Mouse (Mus musculus): ENCODE data around the gene Mapt. TPM values are rescaled to one million over a fixed set of nuclear protein-coding genes. Genes with fewer than 3 reads are reported as not detected.

Mapt gene
- total RNA-seq, 4 experiments from 2014 or later, result 70.3 to 90.9 (median 79.7) TPM

DNA sequence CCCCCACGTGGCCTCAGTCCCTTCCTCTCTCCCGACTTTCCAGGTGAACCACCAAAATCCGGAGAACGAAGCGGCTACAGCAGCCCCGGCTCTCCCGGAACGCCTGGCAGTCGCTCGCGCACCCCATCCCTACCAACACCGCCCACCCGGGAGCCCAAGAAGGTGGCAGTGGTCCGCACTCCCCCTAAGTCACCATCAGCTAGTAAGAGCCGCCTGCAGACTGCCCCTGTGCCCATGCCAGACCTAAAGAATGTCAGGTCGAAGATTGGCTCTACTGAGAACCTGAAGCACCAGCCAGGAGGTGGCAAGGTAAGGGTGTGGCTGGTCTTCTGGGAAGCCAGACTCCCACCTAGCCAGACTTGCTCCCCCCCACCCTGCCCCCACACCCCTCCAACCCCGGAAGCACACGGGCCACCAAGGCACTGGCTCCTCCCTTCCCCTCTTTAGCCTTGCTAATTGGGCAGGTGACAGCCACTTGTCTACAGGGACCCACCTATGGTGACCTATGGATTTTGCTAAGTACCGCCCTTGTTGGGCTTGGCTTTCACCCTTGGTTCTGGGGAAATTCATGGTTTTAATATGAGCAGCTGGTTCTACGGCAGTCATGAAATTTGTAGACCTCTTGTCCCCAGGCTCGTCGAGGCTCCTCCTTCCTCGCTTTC lies 79.2 kb downstream of the Mapt start:
- no peak for DNase-seq (ENCODE audit: low spot score in 2 of 2)

DNA sequence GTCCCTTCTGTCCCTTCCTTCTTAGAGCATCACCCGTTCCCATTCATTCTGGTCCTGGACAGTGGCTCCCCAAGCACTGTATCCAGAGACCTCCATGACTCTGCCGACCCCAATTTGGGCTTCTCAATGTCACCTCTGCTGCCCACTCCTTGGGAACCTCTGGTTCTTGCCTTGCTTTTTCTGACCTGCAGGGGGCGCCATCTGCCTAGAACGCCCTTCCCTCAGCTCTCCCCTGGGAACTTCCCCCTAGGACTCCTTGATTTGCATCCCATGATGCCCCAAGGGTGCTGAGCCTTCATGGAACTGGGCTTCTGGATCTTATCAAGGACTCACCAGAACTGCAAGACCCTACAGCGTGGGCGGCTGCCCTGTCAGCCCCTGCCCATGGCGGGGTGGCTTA lies 80.5 kb downstream of the Mapt start:
- DNase-seq (ENCODE audit: low spot score in 2 of 2), result no peak

DNA sequence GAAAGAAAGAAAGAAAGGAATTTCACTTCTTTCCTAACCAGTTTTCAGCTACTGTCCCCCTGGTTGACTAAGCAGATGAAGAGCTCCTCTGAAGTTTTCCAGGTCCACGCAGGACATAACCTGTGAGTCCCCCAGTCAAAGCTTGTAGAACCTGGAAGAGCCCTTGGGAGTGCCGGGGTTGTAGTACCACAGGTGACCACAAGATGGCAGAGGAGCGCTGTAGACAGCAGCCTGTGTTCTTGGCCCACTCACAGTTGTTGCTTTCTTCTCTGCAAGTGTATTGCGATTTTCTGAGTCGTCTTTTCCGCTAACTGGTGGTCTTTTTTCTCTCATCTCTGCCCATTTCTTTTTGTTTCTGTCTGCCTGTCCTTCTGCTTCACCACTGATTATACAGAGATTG lies 84.5 kb downstream of the Mapt start:
- DNase-seq (ENCODE audit: low spot score in 2 of 2), result peak; percentile 39 to 47

DNA sequence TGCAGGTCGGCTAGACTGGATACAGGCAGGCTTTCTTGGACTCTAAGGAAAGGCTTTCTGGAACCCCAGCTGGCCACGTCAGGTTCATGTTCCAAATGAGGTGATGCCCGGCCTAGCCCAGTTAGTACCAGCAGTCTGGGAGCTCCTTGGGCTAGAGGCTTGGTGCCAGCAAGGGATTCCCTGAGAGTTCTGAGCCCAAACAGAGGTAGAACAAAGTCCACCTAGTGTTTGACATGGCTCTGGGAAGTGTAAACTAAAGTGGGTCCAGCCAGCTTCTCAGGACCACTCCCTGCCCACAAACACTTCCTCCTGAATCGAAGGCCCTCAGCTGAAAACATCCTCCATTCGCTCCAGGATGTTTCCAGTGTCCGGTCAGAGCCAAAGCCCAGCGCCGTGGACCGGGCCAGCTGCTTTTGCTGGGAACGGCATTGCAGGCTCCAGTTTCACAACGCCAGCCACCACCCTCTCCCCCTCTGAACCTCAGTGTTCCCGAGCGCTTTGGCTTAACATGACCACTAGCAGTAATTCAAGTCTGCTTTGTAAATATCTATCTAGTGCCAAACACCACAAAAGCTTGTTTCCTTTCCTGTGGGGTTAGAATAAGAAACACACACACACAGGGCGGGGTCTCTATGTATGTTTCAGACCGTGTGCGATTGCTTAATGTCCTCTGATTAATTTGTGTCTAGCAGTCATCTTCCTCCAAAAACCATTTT lies 85.7 kb downstream of the Mapt start:
- DNase-seq (ENCODE audit: low spot score in 2 of 2), result peak; percentile 51 to 59

DNA sequence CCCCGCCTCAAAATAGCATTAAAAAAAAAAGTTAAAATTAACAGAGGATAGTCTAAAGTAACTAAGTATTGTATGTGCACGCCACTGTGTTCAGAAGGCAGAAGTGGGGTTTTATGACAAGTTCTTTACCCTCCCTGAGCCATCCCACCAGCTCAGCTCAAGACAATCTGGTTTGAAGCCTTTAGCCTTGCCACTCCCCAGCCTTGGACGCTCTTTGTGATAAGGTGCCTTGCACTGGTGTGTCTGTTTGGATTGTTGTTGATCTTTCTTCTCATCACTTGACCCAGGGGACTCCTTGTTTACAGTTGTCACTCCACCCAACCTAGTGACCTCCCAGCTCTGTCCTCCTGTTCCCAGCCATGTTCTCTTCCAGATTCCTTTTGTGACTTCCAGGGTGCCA lies 86.4 kb downstream of the Mapt start:
- no peak for DNase-seq (ENCODE audit: low spot score in 2 of 2)

DNA sequence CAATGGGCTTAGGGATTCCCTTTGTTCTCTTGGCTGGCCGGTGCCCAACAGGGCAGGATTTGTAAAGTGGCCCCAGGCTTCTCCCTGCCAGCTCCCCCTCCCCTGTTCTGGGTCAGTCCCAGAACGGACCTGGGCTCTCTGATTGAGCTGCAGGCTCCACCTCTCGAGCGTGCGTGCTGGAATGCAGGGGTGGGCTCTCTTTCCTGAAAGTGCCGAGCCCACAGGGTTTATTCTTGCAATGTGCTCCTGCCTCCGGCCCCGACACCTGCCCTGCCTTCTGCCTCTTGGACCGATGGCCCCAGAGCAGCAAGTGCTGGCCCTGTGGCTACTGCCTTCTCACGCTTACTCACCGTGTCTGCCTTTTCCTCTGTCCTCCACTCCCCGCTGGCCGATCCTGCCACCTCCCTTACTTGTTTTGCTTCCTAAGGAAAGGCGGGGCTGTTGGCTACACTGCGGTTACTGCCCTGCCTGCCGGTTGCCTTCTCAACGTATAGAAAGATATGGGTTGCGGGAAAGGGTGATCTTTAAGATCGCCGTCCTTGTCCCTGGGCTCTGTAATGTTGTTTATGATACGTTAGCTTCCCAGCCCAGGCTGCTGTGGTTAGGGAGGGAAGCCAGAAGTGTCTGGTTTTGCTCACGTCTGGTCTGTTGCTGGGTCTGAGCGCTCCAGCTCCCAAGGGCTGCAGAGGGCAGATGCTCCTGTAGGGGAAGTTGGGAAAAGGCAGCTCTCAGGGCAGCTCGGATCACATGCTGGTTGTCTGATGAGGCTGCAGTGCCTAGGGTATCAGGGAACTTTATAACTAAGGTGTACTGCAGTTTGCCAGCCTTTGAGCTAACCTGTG lies 88.0 kb downstream of the Mapt start:
- no peak for DNase-seq (ENCODE audit: low spot score in 2 of 2)

DNA sequence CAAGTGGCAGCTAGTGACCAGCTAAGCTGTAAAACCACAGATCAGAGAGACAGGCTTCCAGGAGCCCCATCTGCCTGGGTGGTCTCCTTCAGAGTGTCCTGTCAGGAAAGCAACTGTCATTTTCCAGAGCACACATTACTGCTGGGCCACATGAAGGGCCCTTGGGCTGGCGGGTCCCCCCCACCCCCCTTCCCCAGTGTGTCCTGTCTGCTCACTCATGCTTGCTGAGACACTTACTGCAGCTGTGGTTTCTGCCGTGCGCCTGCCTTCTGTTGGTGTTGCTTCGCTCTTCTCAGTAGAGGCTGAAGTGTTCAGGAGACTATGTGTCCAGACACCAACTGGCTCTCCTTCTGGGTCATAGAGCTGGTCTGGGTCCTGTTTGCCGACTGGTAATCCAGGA lies 89.3 kb downstream of the Mapt start:
- no peak for DNase-seq (ENCODE audit: low spot score in 2 of 2)

DNA sequence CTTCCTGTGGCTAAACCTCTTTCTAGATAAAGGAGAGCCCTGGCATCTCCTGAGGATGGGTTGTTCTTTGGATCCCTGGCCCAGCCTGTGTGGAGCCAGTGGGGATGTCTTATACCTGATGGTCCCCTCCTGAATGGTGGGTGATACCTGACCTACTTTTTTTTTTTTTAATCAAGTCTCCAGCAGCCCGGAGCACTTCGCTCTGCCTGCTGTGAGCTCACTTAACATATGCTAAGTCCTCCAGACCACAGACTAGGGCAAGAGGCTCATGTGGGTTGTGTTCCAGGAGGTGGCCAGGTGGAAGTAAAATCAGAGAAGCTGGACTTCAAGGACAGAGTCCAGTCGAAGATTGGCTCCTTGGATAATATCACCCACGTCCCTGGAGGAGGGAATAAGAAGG lies 91.0 kb downstream of the Mapt start:
- DNase-seq (ENCODE audit: low spot score in 2 of 2), result no peak

DNA sequence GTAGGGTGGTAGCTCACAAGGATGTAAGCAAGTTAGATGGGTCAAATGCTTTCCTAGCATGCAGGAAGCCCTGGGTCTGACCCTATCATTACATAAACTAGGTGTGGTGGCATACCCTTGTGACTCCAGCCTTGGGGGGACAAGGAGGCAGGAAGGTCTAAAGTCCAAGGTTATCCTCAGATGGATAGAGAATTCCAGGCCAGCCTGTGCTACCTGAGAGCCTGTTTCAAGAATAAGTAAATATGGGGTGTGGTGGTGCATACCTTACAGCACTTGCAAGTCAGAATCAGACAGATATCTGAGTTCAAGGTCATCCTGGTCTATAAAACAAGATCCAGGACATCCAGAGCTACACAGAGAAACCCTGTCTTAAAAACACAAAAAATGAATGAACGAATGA lies 96.3 kb downstream of the Mapt start:
- DNase-seq (ENCODE audit: low spot score in 2 of 2), result no peak

DNA sequence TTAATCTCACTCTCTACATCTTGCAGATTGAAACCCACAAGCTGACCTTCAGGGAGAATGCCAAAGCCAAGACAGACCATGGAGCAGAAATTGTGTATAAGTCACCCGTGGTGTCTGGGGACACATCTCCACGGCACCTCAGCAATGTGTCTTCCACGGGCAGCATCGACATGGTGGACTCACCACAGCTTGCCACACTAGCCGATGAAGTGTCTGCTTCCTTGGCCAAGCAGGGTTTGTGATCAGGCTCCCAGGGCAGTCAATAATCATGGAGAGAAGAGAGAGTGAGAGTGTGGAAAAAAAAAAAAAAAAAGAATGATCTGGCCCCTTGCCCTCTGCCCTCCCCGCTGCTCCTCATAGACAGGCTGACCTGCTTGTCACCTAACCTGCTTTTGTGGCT lies 96.8 kb downstream of the Mapt start:
- DNase-seq (ENCODE audit: low spot score in 2 of 2), result no peak

DNA sequence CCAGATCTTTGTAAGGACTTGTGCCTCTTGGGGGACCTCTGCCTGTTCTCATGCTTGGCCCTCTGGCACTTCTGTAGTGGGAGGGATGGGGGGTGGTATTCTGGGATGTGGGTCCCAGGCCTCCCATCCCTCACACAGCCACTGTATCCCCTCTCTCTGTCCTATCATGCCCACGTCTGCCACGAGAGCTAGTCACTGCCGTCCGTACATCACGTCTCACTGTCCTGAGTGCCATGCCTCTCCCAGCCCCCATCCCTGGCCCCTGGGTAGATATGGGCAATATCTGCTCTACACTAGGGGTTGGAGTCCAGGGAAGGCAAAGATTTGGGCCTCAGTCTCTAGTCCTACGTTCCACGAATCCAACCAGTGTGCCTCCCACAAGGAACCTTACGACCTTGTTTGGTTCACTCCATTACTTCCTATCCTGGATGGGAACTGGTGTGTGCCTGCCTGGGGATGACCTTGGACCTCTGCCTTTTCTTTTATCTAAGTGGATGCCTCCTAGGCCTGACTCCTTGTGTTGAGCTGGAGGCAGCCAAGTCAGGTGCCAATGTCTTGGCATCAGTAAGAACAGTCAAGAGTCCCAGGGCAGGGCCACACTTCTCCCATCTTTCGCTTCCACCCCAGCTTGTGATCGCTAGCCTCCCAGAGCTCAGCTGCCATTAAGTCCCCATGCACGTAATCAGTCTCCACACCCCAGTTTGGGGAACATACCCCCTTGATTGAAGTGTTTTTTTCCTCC lies 98.2 kb downstream of the Mapt start:
- DNase-seq (ENCODE audit: low spot score in 2 of 2), result no peak

DNA sequence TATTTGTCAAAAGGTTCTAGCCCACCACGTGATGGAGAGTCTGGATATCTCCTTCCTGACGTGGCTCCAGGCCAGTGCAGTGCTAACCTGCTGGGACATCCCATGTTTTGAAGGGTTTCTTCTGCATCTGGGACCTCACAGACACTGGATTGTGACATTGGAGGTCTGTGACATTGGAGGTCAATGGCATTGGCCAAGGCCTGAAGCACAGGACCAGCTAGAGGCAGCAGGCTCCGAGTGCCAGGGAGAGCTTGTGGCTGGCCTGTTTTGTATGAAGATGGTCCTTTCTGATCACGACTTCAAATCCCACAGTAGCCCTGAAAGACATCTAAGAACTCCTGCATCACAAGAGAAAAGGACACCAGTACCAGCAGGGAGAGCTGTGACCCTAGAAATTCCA lies 99.0 kb downstream of the Mapt start:
- DNase-seq (ENCODE audit: low spot score in 2 of 2), result no peak

DNA sequence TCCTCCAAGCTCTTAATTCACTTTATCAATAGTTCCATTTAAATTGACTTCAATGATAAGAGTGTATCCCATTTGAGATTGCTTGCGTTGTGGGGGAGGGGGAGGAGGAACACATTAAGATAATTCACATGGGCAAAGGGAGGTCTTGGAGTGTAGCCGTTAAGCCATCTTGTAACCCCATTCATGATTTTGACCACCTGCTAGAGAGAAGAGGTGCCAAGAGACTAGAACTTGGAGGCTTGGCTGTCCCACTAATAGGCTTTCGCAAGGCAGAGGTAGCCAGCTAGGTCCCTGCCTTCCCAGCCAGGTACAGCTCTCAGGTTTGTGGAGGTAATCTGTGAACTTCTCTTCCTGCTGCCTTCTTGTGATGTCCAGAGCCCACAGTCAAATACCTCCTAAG lies 100.0 kb downstream of the Mapt start:
- no peak for DNase-seq (ENCODE audit: low spot score in 2 of 2)

DNA sequence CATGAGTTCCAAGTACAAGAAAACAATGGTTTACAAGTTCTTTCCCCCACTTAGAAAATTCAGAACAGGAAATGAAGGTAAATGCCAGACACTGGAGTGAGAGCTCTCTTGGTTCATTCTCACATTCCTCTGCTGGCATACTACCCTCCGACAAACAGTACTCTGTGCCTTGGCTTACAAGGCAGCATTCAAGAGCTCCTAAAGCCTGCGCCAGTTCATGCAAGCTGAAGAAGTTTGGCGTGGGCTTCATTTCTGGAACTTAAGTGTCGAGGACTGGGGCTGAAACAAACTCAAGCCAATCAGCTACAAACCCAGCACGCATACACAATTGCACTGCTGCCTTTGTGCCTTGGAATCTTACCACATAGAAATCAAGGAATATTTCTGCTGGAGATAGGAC lies 100.9 kb downstream of the Mapt start:
- no peak for DNase-seq (ENCODE audit: low spot score in 2 of 2)

DNA sequence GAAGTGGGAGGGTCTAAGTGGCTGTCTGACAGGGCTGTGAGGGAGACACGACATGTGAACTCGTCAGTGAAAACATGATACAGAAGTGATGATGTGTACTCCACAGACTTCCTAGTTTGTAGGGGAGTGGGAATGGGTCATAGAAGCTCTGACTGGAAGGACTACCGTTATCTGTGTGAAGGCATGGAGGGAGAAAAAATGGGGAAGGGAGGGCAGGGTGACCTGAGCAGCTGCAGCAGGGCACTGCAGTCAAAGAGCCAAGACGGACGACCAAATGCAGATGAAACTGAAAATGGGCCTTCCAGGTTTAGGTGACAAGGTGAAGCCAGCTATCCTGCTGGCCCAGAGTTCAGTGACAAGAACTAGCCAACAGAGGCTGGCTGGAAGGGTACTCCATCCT lies 102.9 kb downstream of the Mapt start:
- DNase-seq (ENCODE audit: low spot score in 2 of 2), result no peak

DNA sequence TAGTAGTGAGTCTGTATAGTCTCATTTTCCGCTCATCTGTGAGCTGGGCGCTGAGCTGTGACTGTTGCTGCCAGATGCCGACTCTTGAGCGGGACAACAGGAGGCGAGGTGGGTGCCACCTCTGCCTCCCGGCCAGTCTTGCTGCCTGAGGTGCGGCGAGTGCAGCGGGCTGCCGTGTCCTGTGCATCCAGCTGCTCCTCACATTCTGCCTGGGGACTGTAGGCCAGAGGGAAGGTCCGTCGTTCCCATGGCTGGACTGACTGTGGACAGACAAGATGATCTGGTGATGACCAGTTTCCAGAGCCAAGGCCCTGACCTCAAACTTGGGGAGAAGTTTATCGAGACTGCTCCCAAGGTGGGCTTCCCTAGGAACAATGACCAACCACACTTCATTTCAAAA lies 103.8 kb downstream of the Mapt start:
- no peak for DNase-seq (ENCODE audit: low spot score in 2 of 2)

DNA sequence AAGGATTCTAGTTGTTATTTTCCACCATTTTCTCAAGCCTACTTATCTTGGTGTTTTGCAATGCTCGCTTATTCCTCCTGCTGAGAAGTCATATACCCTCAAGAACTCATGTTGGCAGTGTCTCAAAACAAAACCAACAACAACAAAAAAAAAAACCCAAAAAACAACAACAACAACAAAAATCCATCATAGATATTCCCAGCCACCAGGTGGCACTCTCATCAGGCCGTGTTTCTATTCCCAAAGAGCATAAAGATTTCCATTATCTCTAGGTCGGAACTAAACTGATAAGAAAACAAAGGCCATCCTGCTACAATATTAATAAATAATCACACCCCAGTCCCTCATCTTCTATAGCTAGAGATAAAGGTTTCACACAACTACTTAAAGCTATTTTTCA lies 115.7 kb downstream of the Mapt start:
- no peak for DNase-seq (ENCODE audit: low spot score in 2 of 2)

DNA sequence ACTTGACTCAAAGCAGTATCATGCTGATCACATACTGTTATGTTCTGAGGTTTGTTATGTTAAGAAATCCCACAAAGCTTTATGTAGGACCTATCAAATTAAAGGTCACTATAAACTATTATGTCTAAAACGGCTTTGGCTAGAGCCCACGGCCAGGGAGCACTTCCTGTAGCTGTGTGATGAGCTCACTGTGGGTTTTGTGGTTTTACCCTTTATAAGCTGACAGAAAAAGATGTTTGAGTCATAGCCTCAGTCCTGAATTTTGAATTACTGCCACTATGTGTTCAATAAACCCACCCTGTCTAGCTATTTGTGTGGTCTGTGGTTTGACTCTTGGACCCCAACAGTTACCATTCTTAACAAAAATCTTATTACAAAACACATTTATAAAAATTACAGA lies 130.6 kb downstream of the Mapt start:
- DNase-seq (ENCODE audit: low spot score in 2 of 2), result no peak

DNA sequence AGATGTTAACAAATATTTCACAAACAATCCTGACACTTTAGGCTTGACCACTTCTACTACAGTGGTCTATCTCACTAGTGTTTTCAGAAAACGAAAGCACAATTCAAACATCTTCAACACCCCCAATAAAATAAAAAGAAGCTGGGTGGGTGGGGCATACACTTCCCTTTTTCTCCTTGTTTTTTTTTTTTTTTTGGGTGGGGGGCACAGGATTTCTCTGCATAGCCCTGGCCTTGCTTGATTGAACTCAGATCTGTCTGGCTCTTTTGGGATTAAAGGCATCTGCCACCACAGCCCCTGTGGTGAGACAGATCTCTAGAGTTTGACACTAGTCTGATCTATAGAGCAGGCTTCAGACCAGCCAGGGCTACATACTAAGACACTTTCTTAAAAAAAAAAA lies 131.5 kb downstream of the Mapt start:
- no peak for DNase-seq (ENCODE audit: low spot score in 2 of 2)

DNA sequence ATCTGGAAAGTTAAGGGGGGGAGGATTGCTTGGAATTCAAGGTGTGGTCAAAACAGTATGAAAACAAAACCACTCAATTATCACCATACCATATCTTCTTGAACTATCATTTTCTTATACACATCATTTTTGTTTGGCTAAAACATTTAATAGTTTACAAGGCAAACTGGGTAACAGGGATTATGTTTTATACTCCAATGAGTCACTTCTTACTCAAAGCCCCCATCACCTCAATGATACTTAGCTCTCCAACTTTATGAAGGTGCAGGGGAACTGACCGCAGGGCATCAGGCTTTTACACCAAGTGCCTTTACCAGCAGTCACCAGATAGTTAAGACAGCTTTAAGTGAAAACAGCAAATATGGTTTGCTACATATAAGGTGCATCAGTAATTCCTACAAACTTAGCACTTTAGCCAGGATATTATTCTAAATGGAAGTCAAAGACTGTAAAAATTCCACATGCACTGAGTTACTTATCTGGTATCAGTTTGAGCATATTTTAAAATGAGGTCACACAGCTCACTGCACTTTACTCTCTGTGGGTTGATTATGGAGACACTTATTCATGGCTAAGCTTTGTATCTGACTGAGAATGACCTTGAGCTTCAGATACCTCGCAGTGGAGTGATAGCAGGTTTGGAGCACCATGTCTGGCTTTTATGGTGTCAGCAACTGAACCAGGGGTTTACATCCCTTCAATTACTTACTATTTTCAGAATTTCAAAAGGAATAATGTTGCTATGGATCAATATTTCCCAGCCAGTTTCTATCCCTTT lies 132.8 kb downstream of the Mapt start:
- DNase-seq (ENCODE audit: low spot score in 2 of 2), result no peak

All from gastrocnemius, adult 8-10 months (tissue).